ENCODE assay signal across 21 mouse cellular contexts in the genomic region with DNA sequence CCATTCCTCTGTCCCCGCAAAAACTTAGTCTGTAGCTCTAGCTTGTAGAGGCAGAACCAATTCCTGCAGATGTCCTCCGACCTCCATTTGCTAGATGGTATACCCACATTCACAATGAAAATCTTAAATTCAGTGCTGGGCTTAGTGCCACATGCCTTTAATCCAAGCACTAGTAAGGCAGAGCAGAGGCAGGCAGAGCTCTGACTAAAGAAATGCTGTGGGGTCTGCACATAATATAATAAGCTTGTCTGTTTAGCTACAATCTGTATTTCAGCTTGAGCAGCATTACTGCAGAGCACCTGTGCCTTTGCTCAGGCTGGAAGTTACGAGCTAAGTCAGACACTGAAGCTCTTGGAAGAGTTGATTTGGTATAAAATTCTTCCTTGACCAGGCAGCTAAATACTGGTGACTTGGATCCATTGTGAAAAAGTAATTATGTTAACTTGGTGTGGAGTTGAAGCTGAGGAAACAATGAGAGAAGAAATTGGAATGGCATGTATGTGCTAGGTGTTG. TPM values are rescaled to one million over a fixed set of nuclear protein-coding genes. Genes with fewer than 3 reads are reported as not detected.
A peak's percentile ranks its signal among the peaks of the same experiment; 100 is the strongest.
DNase-seq lines count a peak whose midpoint lies in the region; ATAC-seq and TF ChIP-seq lines count a peak whose summit lies in the region.
"Had no signal": no experiment of that assay in that cellular context is flagged by ENCODE, and none has a peak within 500 bp of the region (broad histone marks: within the 10 kb centered on the region; RNA-seq: fewer than 3 reads in every experiment).

No protein-coding gene starts in this region.

- no peaks in the 10 kb centered on the region; the same call in 1 of the 2 replicates for H3K4me1 ChIP-seq in forebrain, embryonic 12.5 days
- no peaks in the 10 kb centered on the region for H3K4me1 ChIP-seq in forebrain, embryonic 14.5 days (ENCODE audit: control insufficient read depth, insufficient read depth, low read length)
- H3K4me1 ChIP-seq in hindbrain, embryonic 14.5 days (replicated peaks; ENCODE audit: control insufficient read depth, insufficient read depth, low read length): no peaks in the 10 kb centered on the region
- no peaks in the 10 kb centered on the region for H3K4me1 ChIP-seq in hindbrain, postnatal 0 days (ENCODE audit: insufficient read depth, low read length)
- peaks cover 3% of the 10 kb centered on the region; the same call in 1 of the 2 replicates for H3K4me1 ChIP-seq in embryonic facial prominence, embryonic 13.5 days
- no peaks in the 10 kb centered on the region for H3K4me1 ChIP-seq in kidney, adult 2 months (ENCODE audit: control insufficient read depth, insufficient read depth, low read length)
- H3K4me1 ChIP-seq in limb, embryonic 10.5 days: 0 out of 2 replicates have a peak, but pooled peaks cover 2% of the 10 kb centered on the region
- H3K4me1 ChIP-seq: hindbrain, embryonic 15.5 days; limb, embryonic 13.5 days; midbrain, embryonic 10.5 days had no signal

- H3K27me3 ChIP-seq in forebrain, embryonic 12.5 days: no peaks in the 10 kb centered on the region
- no peaks in the 10 kb centered on the region for H3K27me3 ChIP-seq in forebrain, embryonic 14.5 days (replicated peaks; ENCODE audit: control insufficient read depth, insufficient read depth, low read length)
- H3K27me3 ChIP-seq in hindbrain, embryonic 14.5 days (ENCODE audit: control insufficient read depth, insufficient read depth, low read length): no peaks in the 10 kb centered on the region
- no peaks in the 10 kb centered on the region for H3K27me3 ChIP-seq in hindbrain, postnatal 0 days (ENCODE audit: insufficient read depth, low read length)
- no peaks in the 10 kb centered on the region for H3K27me3 ChIP-seq in embryonic facial prominence, embryonic 13.5 days
- no peaks in the 10 kb centered on the region for H3K27me3 ChIP-seq in kidney, adult 2 months (replicated peaks; ENCODE audit: control insufficient read depth, insufficient read depth, low read length)
- H3K27me3 ChIP-seq in limb, embryonic 10.5 days (ENCODE audit: low read depth, poor library complexity, severe bottlenecking): no peaks in the 10 kb centered on the region
- H3K27me3 ChIP-seq: hindbrain, embryonic 15.5 days; limb, embryonic 13.5 days; liver, embryonic 13.5 days; neural tube, embryonic 13.5 days had no signal

- WGBS in forebrain, embryonic 12.5 days: 71% methylated on average over 3 of the region's 3 CpGs
- 75% methylated on average over 3 of the region's 3 CpGs for WGBS in forebrain, embryonic 14.5 days
- WGBS in hindbrain, embryonic 14.5 days: 87% methylated on average over 3 of the region's 3 CpGs
- WGBS in hindbrain, postnatal 0 days: 74% methylated on average over 3 of the region's 3 CpGs
- WGBS in embryonic facial prominence, embryonic 13.5 days: 74% methylated on average over 3 of the region's 3 CpGs
- WGBS in kidney, adult 2 months: 81% methylated on average over 3 of the region's 3 CpGs
- WGBS in limb, embryonic 10.5 days: 84% methylated on average over 3 of the region's 3 CpGs

- H3K36me3 ChIP-seq in forebrain, embryonic 12.5 days (replicated peaks): peaks cover 77% of the 10 kb centered on the region
- peaks cover 75% of the 10 kb centered on the region for H3K36me3 ChIP-seq in forebrain, embryonic 14.5 days (ENCODE audit: control insufficient read depth, insufficient read depth, low read length)
- peaks cover 86% of the 10 kb centered on the region for H3K36me3 ChIP-seq in hindbrain, embryonic 14.5 days (replicated peaks; ENCODE audit: control insufficient read depth, insufficient read depth)
- H3K36me3 ChIP-seq in hindbrain, postnatal 0 days (ENCODE audit: insufficient read depth, low read length): peaks cover 45% of the 10 kb centered on the region
- peaks cover 78% of the 10 kb centered on the region for H3K36me3 ChIP-seq in embryonic facial prominence, embryonic 13.5 days
- peaks cover 21% of the 10 kb centered on the region for H3K36me3 ChIP-seq in kidney, adult 2 months (ENCODE audit: control insufficient read depth, insufficient read depth, low read length)
- H3K36me3 ChIP-seq in limb, embryonic 10.5 days: peaks cover 96% of the 10 kb centered on the region

- no peaks in the 10 kb centered on the region for H3K9me3 ChIP-seq in forebrain, embryonic 12.5 days
- no peaks in the 10 kb centered on the region for H3K9me3 ChIP-seq in forebrain, embryonic 14.5 days (replicated peaks; ENCODE audit: control insufficient read depth, low read length)
- no peaks in the 10 kb centered on the region for H3K9me3 ChIP-seq in hindbrain, embryonic 14.5 days (ENCODE audit: control insufficient read depth, low read length)
- no peaks in the 10 kb centered on the region for H3K9me3 ChIP-seq in hindbrain, postnatal 0 days (ENCODE audit: low read length)
- H3K9me3 ChIP-seq in embryonic facial prominence, embryonic 13.5 days: no peaks in the 10 kb centered on the region
- no peaks in the 10 kb centered on the region for H3K9me3 ChIP-seq in limb, embryonic 10.5 days (replicated peaks)
- H3K9me3 ChIP-seq: hindbrain, embryonic 15.5 days; limb, embryonic 13.5 days; liver, embryonic 13.5 days; midbrain, embryonic 10.5 days; neural tube, embryonic 13.5 days had no signal

- no peak for DNase-seq in forebrain, embryonic 14.5 days (ENCODE audit: low spot score)
- DNase-seq in hindbrain, embryonic 14.5 days (ENCODE audit: low spot score): peak; percentile 36
- DNase-seq in hindbrain, postnatal 0 days (ENCODE audit: low spot score): no peak
- DNase-seq in kidney, adult 2 months: no peak
- DNase-seq in limb, embryonic 10.5 days (ENCODE audit: low spot score): no peak
- DNase-seq: adrenal gland, postnatal 36 days; cerebellum, adult 11-12 months; cerebellum, postnatal 14 days; liver, embryonic 13.5 days had no signal

- H3K4me3 ChIP-seq in forebrain, embryonic 12.5 days (replicated peaks): no peak overlapping the region
- no peak overlapping the region for H3K4me3 ChIP-seq in forebrain, embryonic 14.5 days (ENCODE audit: low read depth, low read length)
- no peak overlapping the region for H3K4me3 ChIP-seq in hindbrain, embryonic 14.5 days (replicated peaks; ENCODE audit: low read length)
- H3K4me3 ChIP-seq in hindbrain, postnatal 0 days (ENCODE audit: low read length): no peak overlapping the region
- H3K4me3 ChIP-seq in embryonic facial prominence, embryonic 13.5 days: no peak overlapping the region
- H3K4me3 ChIP-seq in kidney, adult 2 months (ENCODE audit: insufficient read depth, low read depth, low read length): no peak overlapping the region
- no peak overlapping the region for H3K4me3 ChIP-seq in limb, embryonic 10.5 days
- H3K4me3 ChIP-seq: hindbrain, embryonic 15.5 days; limb, embryonic 13.5 days; liver, embryonic 13.5 days; midbrain, embryonic 10.5 days; neural tube, embryonic 13.5 days had no signal

- H3K27ac ChIP-seq in forebrain, embryonic 12.5 days: no peak overlapping the region
- no peak overlapping the region for H3K27ac ChIP-seq in forebrain, embryonic 14.5 days (ENCODE audit: low read depth, low read length)
- H3K27ac ChIP-seq in hindbrain, embryonic 14.5 days: no peak overlapping the region
- no peak overlapping the region for H3K27ac ChIP-seq in hindbrain, postnatal 0 days
- 0 out of 2 replicates have a peak overlapping the region, but pooled peaks have one; percentile 22 for H3K27ac ChIP-seq in embryonic facial prominence, embryonic 13.5 days
- H3K27ac ChIP-seq in kidney, adult 2 months (ENCODE audit: insufficient read depth, low read depth, low read length): no peak overlapping the region
- no peak overlapping the region for H3K27ac ChIP-seq in limb, embryonic 10.5 days
- H3K27ac ChIP-seq: hindbrain, embryonic 15.5 days; limb, embryonic 13.5 days; macrophage; midbrain, embryonic 10.5 days; neural tube, embryonic 13.5 days had no signal

- no peak for TF ChIP-seq CTCF in hindbrain, postnatal 0 days (IDR thresholded peaks at IDR 0.05; ENCODE audit: low read depth)
- no peak for TF ChIP-seq CTCF in kidney, adult 2 months (conservative IDR thresholded peaks at IDR 0.05; ENCODE audit: insufficient read depth, insufficient read length, low read depth, low read length)

- no peak overlapping the region for H3K9ac ChIP-seq in forebrain, embryonic 12.5 days
- H3K9ac ChIP-seq in forebrain, embryonic 14.5 days (ENCODE audit: low read length): no peak overlapping the region
- H3K9ac ChIP-seq in hindbrain, embryonic 14.5 days: no peak overlapping the region
- no peak overlapping the region for H3K9ac ChIP-seq in hindbrain, postnatal 0 days (replicated peaks; ENCODE audit: low read length)
- no peak overlapping the region for H3K9ac ChIP-seq in embryonic facial prominence, embryonic 13.5 days
- H3K9ac ChIP-seq: hindbrain, embryonic 15.5 days; limb, embryonic 13.5 days; liver, embryonic 13.5 days; neural tube, embryonic 13.5 days had no signal

- no peak overlapping the region for H3K4me2 ChIP-seq in forebrain, embryonic 12.5 days
- H3K4me2 ChIP-seq in forebrain, embryonic 14.5 days (ENCODE audit: low read length): no peak overlapping the region
- H3K4me2 ChIP-seq in hindbrain, embryonic 14.5 days (replicated peaks): no peak overlapping the region
- no peak overlapping the region for H3K4me2 ChIP-seq in hindbrain, postnatal 0 days (ENCODE audit: low read depth, low read length)
- H3K4me2 ChIP-seq in embryonic facial prominence, embryonic 13.5 days: no peak overlapping the region
- H3K4me2 ChIP-seq: hindbrain, embryonic 15.5 days; limb, embryonic 13.5 days; liver, embryonic 13.5 days; neural tube, embryonic 13.5 days had no signal

- ATAC-seq in forebrain, embryonic 12.5 days (ENCODE audit: low FRiP score): 0 out of 2 replicates have a peak, but pooled peaks have one; percentile 27
- ATAC-seq in forebrain, embryonic 14.5 days: no peak
- 0 out of 2 replicates have a peak, but pooled peaks have one; percentile 9 for ATAC-seq in hindbrain, embryonic 14.5 days (ENCODE audit: low FRiP score)
- no peak for ATAC-seq in hindbrain, postnatal 0 days
- ATAC-seq in embryonic facial prominence, embryonic 13.5 days (ENCODE audit: insufficient number of reproducible peaks, insufficient read depth, low FRiP score, low TSS enrichment, low read depth): no peak
- ATAC-seq: intestine, embryonic 16.5 days had no signal

- no peak for TF ChIP-seq POLR2A in kidney, adult 2 months (IDR thresholded peaks at IDR 0.05; ENCODE audit: low read depth, low read length)

RNA-seq across cellular contexts. Expression of a gene that starts 10.4 kb away (rescaled TPM):
- 734 and 740 TPM in 2 replicates for polyA plus RNA-seq in forebrain, embryonic 12.5 days (2016; fragmentation: Nextera tagmentation; extraction: Ambion mirVana)
- 598 and 623 TPM in 2 replicates for polyA plus RNA-seq in forebrain, embryonic 14.5 days (2014; fragmentation: Nextera tagmentation; extraction: Ambion mirVana)
- polyA plus RNA-seq in hindbrain, embryonic 14.5 days (2014; fragmentation: Nextera tagmentation; extraction: Ambion mirVana): 429 and 439 TPM in 2 replicates
- 171 and 176 TPM in 2 replicates for total RNA-seq in hindbrain, postnatal 0 days (2014; rRNA removed)
- 244 and 249 TPM in 2 replicates for polyA plus RNA-seq in hindbrain, postnatal 0 days (2015; fragmentation: Nextera tagmentation; extraction: Ambion mirVana)
- 541 and 593 TPM in 2 replicates for polyA plus RNA-seq in embryonic facial prominence, embryonic 13.5 days (2015; fragmentation: Nextera tagmentation; extraction: Ambion mirVana)
- polyA plus RNA-seq in kidney, adult 2 months (2012; rRNA removed): 40.2 and 65.0 TPM in 2 replicates
- polyA plus RNA-seq in limb, embryonic 10.5 days (2016; fragmentation: Nextera tagmentation; extraction: Ambion mirVana): 586 and 668 TPM in 2 replicates

RNA-seq across cellular contexts. Expression of a gene that starts 33.0 kb away (rescaled TPM):
- not detected in 2 replicates for polyA plus RNA-seq in forebrain, embryonic 12.5 days (2016; fragmentation: Nextera tagmentation; extraction: Ambion mirVana)
- polyA plus RNA-seq in forebrain, embryonic 14.5 days (2014; fragmentation: Nextera tagmentation; extraction: Ambion mirVana): 0.86 and 0.88 TPM in 2 replicates
- 0.68 and 1.3 TPM in 2 replicates for polyA plus RNA-seq in hindbrain, embryonic 14.5 days (2014; fragmentation: Nextera tagmentation; extraction: Ambion mirVana)
- total RNA-seq in hindbrain, postnatal 0 days (2014; rRNA removed): 0.47 TPM in 1 of 2 replicates, not detected in the other
- 1.2 and 1.5 TPM in 2 replicates for polyA plus RNA-seq in hindbrain, postnatal 0 days (2015; fragmentation: Nextera tagmentation; extraction: Ambion mirVana)
- polyA plus RNA-seq in embryonic facial prominence, embryonic 13.5 days (2015; fragmentation: Nextera tagmentation; extraction: Ambion mirVana): 0.52 and 0.54 TPM in 2 replicates
- polyA plus RNA-seq in kidney, adult 2 months (2012; rRNA removed): 1.3 TPM in 2 replicates
- polyA plus RNA-seq in limb, embryonic 10.5 days (2016; fragmentation: Nextera tagmentation; extraction: Ambion mirVana): 0.43 TPM in 1 of 2 replicates, not detected in the other
- total RNA-seq: adrenal gland, postnatal 36 days; gastrocnemius, adult 18-20 months; granulocyte monocyte progenitor cell, adult 5-6 weeks; heart, postnatal 25 days; layer of hippocampus, postnatal 14 days had no signal
- polyA plus RNA-seq: liver, embryonic 13.5 days; macrophage had no signal

RNA-seq across cellular contexts. Expression of a gene that starts 43.7 kb away (rescaled TPM):
- polyA plus RNA-seq in forebrain, embryonic 12.5 days (2016; fragmentation: Nextera tagmentation; extraction: Ambion mirVana): 30.7 and 31.5 TPM in 2 replicates
- polyA plus RNA-seq in forebrain, embryonic 14.5 days (2014; fragmentation: Nextera tagmentation; extraction: Ambion mirVana): 27.2 and 32.7 TPM in 2 replicates
- polyA plus RNA-seq in hindbrain, embryonic 14.5 days (2014; fragmentation: Nextera tagmentation; extraction: Ambion mirVana): 27.0 and 27.7 TPM in 2 replicates
- 12.3 and 15.1 TPM in 2 replicates for total RNA-seq in hindbrain, postnatal 0 days (2014; rRNA removed)
- polyA plus RNA-seq in hindbrain, postnatal 0 days (2015; fragmentation: Nextera tagmentation; extraction: Ambion mirVana): 17.6 and 19.8 TPM in 2 replicates
- 25.3 and 28.2 TPM in 2 replicates for polyA plus RNA-seq in embryonic facial prominence, embryonic 13.5 days (2015; fragmentation: Nextera tagmentation; extraction: Ambion mirVana)
- polyA plus RNA-seq in kidney, adult 2 months (2012; rRNA removed): 27.7 and 30.4 TPM in 2 replicates
- 22.5 and 22.6 TPM in 2 replicates for polyA plus RNA-seq in limb, embryonic 10.5 days (2016; fragmentation: Nextera tagmentation; extraction: Ambion mirVana)

Comparison
In these comparisons a context has a peak if more than half of its experiments do, and no peak if none do; other contexts are left out.
1. ATAC-seq: peak in forebrain, embryonic 12.5 days (single experiment) and hindbrain, embryonic 14.5 days (single experiment); none in forebrain, embryonic 14.5 days (single experiment), hindbrain, postnatal 0 days (single experiment) and embryonic facial prominence, embryonic 13.5 days (single experiment).